Mouse (Mus musculus): ENCODE measurements around the gene Oscar.
A peak's percentile ranks its signal among the peaks of the same experiment; 100 is the strongest.

DNA sequence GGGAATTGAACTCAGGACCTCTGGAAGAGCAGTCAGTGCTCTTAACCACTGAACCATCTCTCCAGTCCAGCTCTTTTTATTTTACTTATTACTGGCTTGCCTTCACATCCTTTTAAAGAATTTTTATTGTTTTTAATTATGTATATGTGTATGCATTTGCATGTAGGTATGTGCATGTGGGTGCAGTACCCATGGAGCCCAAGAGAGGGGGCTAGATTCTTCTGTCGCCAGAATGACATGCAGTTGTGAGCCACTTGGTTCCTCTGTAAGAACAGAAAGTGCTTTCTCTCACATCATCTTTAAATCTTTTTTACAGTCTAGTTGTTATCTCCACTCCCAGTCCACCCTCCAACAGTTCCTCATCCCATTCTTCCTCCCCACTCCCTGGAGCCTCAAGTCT, 24.4 kb downstream of the Oscar start:
- no peak for TF ChIP-seq POLR2A (IDR thresholded peaks at IDR 0.05; ENCODE audit: insufficient read depth, low read length)
- TF ChIP-seq CTCF (IDR thresholded peaks at IDR 0.05; ENCODE audit: low read depth, low read length) = peak; percentile 14
- TF ChIP-seq EP300 (IDR thresholded peaks at IDR 0.05; ENCODE audit: insufficient read depth, low read depth, low read length) = no peak
